16 mouse cellular contexts compared by ENCODE assay signal in genomic region chr16:96802636-96803035, GRCm38 (mm10).
DNase-seq lines count a peak whose midpoint lies in the region; ATAC-seq lines count a peak whose summit lies in the region.
"Had no signal": no experiment of that assay in that cellular context is flagged by ENCODE, and none has a peak within 500 bp of the region (broad histone marks: within the 10 kb centered on the region; RNA-seq: fewer than 3 reads in every experiment).

No protein-coding gene starts in this region.

- peaks cover 15% of the 10 kb centered on the region for H3K4me1 ChIP-seq in forebrain, embryonic 15.5 days
- H3K4me1 ChIP-seq in forebrain, embryonic 11.5 days (replicated peaks; ENCODE audit: control insufficient read depth, insufficient read depth, low read length), result no peaks in the 10 kb centered on the region
- H3K4me1 ChIP-seq: liver, embryonic 15.5 days had no signal

- H3K4me3 ChIP-seq in forebrain, embryonic 15.5 days, result no peak overlapping the region
- no peak overlapping the region for H3K4me3 ChIP-seq in forebrain, embryonic 11.5 days (ENCODE audit: low read depth, low read length)
- H3K4me3 ChIP-seq: heart, embryonic 15.5 days; liver, embryonic 15.5 days had no signal

- 0 out of 2 replicates have a peak overlapping the region, but pooled peaks have one; percentile 0 for H3K27ac ChIP-seq in forebrain, embryonic 15.5 days (replicated peaks)
- H3K27ac ChIP-seq in forebrain, embryonic 11.5 days (ENCODE audit: low read depth, low read length), result no peak overlapping the region
- H3K27ac ChIP-seq: heart, embryonic 15.5 days; liver, embryonic 15.5 days had no signal

- intact Hi-C loops in left cerebral cortex, postnatal 4 days (cut with DNase I), result no loop called here
- intact Hi-C loops in left cerebral cortex, postnatal 14 days (cut with DNase I), result no loop called here

- no peaks in the 10 kb centered on the region for H3K27me3 ChIP-seq in forebrain, embryonic 15.5 days
- no peaks in the 10 kb centered on the region for H3K27me3 ChIP-seq in forebrain, embryonic 11.5 days (ENCODE audit: control insufficient read depth, insufficient read depth, low read length)
- H3K27me3 ChIP-seq: heart, embryonic 15.5 days; liver, embryonic 15.5 days had no signal

- H3K9ac ChIP-seq in forebrain, embryonic 15.5 days (replicated peaks), result no peak overlapping the region
- no peak overlapping the region for H3K9ac ChIP-seq in forebrain, embryonic 11.5 days (ENCODE audit: low read length)
- H3K9ac ChIP-seq: heart, embryonic 15.5 days; liver, embryonic 15.5 days had no signal

- H3K9me3 ChIP-seq in forebrain, embryonic 15.5 days, result no peaks in the 10 kb centered on the region
- no peaks in the 10 kb centered on the region for H3K9me3 ChIP-seq in forebrain, embryonic 11.5 days (ENCODE audit: control insufficient read depth, low read length)
- H3K9me3 ChIP-seq: heart, embryonic 15.5 days; liver, embryonic 15.5 days had no signal

- no peak for DNase-seq in forebrain, embryonic 11.5 days (ENCODE audit: low spot score)
- DNase-seq in left cerebral cortex, postnatal 4 days, result peak; percentile 77
- DNase-seq in left cerebral cortex, postnatal 14 days (ENCODE audit: low spot score in 2 of 2), result no peak
- DNase-seq in adrenal gland, postnatal 10 days, result peak; percentile 9
- peak; percentile 88 for DNase-seq in cerebellum, postnatal 14 days
- DNase-seq in kidney, postnatal 25 days, result no peak
- DNase-seq: heart, adult 18-20 months; kidney, adult 18-20 months; kidney, postnatal 14 days; retina, postnatal 1 day; right cerebral cortex, postnatal 4 days; thymus, postnatal 14 days had no signal

- no peaks in the 10 kb centered on the region for H3K36me3 ChIP-seq in forebrain, embryonic 15.5 days
- H3K36me3 ChIP-seq in forebrain, embryonic 11.5 days (ENCODE audit: control insufficient read depth, insufficient read depth, low read length), result no peaks in the 10 kb centered on the region
- H3K36me3 ChIP-seq: heart, embryonic 15.5 days; liver, embryonic 15.5 days had no signal

- no peak for ATAC-seq in forebrain, embryonic 15.5 days (replicated peaks)
- ATAC-seq in forebrain, embryonic 11.5 days (replicated peaks; ENCODE audit: low FRiP score), result no peak
- ATAC-seq: lung, postnatal 0 days had no signal

- no peak overlapping the region for H3K4me2 ChIP-seq in forebrain, embryonic 15.5 days (replicated peaks)
- H3K4me2 ChIP-seq in forebrain, embryonic 11.5 days (ENCODE audit: low read depth, low read length, severe bottlenecking), result no peak overlapping the region
- H3K4me2 ChIP-seq: heart, embryonic 15.5 days; liver, embryonic 15.5 days had no signal

- WGBS in forebrain, embryonic 15.5 days, result 69% methylated on average over 2 of the region's 2 CpGs
- WGBS in forebrain, embryonic 11.5 days, result 88% methylated on average over 2 of the region's 2 CpGs

Comparison
In these comparisons a context has a peak if more than half of its experiments do, and no peak if none do; other contexts are left out.
1. DNase-seq: peak in left cerebral cortex, postnatal 4 days (single experiment), adrenal gland, postnatal 10 days (single experiment) and cerebellum, postnatal 14 days (2 of 2); none in forebrain, embryonic 11.5 days (single experiment), left cerebral cortex, postnatal 14 days (0 of 2) and kidney, postnatal 25 days (0 of 2).